Mouse (Mus musculus): ENCODE results near the gene Fam174b.

DNA sequence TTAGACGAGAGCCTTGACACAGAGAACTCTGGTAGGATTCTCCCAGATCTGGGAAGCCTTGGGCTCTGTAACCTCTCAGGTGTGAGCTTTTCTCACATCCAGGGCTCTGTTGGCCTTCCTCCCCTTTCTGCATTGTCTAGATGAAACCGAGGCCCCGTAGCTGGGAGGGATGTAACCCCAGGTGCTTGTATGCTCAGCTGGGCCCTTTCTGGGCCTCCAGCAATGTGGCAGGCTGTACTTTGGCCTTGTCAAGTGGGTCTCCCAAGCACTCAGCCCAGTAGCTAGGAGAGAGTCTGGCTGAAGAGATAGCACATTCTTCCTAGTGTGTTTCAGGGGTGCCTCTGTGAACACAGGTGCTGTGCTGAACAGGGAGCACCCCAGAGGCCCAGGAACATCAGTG, 7.4 kb downstream of the Fam174b start:
- TF ChIP-seq CTCF (IDR thresholded peaks at IDR 0.05; ENCODE audit: low read depth, low read length) = no peak
- no peak for TF ChIP-seq EP300 (IDR thresholded peaks at IDR 0.05; ENCODE audit: insufficient read depth, low read depth, low read length)
- no peak for TF ChIP-seq POLR2A (IDR thresholded peaks at IDR 0.05; ENCODE audit: insufficient read depth, low read length)
